Comparison of ENCODE assay signal across 12 mouse cellular contexts in the genomic region with DNA sequence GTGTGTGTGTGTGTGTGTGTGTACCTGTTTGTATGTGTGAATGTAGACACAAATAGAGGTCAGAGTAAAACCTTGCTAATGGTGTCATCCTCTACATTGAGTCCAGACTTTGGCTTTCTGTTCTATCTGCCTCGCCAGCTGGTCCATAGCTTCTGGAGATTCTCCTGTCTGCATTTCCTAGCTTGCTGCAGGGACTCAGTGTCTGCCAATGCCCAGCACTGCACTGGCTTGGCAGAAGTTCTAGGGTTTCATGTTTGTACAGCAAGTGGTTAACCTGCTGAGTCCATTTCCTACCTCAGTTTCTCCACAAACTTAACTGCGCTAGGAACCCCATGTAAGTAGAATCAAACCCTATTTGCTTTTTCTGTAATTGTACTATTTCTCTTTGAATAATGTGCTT. TPM values are rescaled to one million over a fixed set of nuclear protein-coding genes. Genes with fewer than 3 reads are reported as not detected.
"Had no signal": no experiment of that assay in that cellular context is flagged by ENCODE, and none has a peak within 500 bp of the region (broad histone marks: within the 10 kb centered on the region; RNA-seq: fewer than 3 reads in every experiment).

No protein-coding gene starts in this region.

- ATAC-seq: midbrain, embryonic 16.5 days had no signal

- DNase-seq: kidney, postnatal 14 days; layer of hippocampus, adult 9-11 months; layer of hippocampus, postnatal 36 days; lung, adult 18-20 months; retina, postnatal 1 day; right cerebral cortex, postnatal 4 days; spleen, adult 18-20 months; thymus, adult 18-20 months; thymus, postnatal 14 days had no signal

RNA-seq across cellular contexts. Expression of a gene that starts 26.0 kb away (rescaled TPM):
- total RNA-seq: liver, adult 2 months; megakaryocyte-erythroid progenitor cell, adult 5-6 weeks had no signal
